Mouse (Mus musculus): Measurements from ENCODE around the gene Figla.

DNA sequence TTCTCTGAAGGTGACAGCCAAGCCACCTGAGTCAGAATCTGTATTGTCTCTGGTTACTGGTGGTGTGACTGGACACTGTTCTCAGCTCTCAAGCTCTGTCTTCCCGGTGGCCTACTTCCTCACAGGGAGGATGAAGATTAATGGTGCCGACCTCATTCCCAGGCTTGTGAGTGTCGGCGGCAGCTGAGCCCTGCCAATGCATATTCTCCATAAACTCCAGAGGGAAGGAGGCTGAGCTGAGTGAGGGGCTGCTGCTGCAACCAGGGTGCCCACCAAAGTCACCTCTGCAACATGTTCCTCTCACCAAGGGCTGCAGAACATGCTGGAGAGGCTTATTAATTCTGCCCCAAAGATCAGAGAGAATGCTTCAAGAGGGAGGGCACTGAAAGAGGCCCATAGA is 36.6 kb downstream of the Figla start:
- no peak for TF ChIP-seq CTCF (conservative IDR thresholded peaks at IDR 0.05; ENCODE audit: low read length)
- no peak for TF ChIP-seq POU5F1 (IDR thresholded peaks at IDR 0.05; ENCODE audit: borderline replicate concordance, low read length)
- no peak for TF ChIP-seq NANOG (IDR thresholded peaks at IDR 0.05; ENCODE audit: borderline replicate concordance, low read length)

Data from E14TG2a.4 (cell line).